Mouse (Mus musculus) kidney, adult 9 months (tissue): ENCODE data around the gene Mtch1.
A peak's percentile ranks its signal among the peaks of the same experiment; 100 is the strongest.
"Not testable (repeated sequence)": the region's sequence is repeated elsewhere in the genome, so short reads cannot be mapped to it uniquely, and the experiment has no call there.

Experiments
- DNase-seq: peaks from one replicate; pipeline ENCODE4 v3.0.0; 2022

Mtch1 gene

DNA sequence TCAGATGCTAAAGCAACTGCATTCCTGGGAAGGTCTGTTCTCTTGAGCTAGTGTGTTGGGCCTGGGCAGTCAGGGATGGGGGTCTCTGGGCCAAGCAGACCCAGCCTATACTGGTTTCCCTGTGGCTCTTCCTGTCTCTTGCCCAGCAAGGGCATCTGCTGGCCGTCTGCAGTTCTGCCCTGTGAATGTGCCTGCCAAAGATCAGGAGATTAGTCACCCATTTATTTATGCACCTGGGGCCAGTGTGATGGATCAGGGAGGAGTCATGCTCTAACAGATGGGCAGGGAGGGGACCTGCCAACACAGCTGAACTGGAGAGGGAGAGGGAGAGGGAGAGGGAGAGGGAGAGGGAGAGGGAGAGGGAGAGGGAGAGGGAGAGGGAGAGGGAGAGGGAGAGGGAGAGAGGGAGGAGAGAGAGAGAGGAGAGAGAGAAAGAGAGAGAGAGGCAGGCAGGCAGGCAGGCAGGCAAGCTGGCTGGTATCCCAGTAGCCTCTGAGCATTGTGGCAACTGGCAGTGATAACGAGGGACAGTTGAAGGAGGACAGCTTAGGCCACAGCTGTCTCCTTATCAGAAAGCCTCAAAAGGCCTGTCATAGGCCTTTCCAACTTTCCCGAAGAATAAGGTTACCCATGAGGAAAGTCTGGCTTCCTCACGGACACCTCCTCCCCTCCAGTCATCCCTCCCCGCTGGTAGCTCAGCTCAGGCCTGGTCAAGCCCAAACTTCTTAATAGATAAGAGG lies 16.9 kb downstream of the Mtch1 start:
- peak; percentile 75 for DNase-seq

GRCm38 (mm10) chr17:29330221-29330620 lies 17.5 kb downstream of the Mtch1 start:
- DNase-seq: no peak

DNA sequence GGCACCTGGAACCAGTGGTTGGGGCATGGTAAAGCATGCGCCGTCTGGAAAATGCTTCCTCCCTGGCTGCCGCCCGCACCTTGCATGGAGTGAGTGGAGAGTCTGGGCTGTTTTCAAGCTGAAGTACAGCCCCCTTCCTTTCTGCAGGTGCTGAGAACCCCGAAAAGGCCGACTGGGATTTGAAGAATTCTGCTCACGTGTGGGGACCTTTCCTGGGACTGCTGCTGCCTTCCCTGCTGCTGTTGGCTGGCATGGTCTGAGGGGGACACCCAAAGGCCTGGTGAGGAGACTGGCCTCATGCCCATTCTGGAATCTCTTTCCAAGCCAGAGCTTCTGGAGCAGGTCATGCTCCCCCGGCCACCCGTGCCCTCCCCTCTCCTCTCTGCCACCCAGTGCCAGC lies 20.0 kb downstream of the Mtch1 start:
- no peak for DNase-seq

GRCm38 (mm10) chr17:29326531-29327529 lies 20.9 kb downstream of the Mtch1 start:
- no peak for DNase-seq

- no peak for DNase-seq
These were observed 21.9 kb downstream of the Mtch1 start for GRCm38 (mm10) chr17:29325831-29326230.

- no peak for DNase-seq
These were observed 24.1 kb downstream of the Mtch1 start for GRCm38 (mm10) chr17:29323625-29324024.

DNA sequence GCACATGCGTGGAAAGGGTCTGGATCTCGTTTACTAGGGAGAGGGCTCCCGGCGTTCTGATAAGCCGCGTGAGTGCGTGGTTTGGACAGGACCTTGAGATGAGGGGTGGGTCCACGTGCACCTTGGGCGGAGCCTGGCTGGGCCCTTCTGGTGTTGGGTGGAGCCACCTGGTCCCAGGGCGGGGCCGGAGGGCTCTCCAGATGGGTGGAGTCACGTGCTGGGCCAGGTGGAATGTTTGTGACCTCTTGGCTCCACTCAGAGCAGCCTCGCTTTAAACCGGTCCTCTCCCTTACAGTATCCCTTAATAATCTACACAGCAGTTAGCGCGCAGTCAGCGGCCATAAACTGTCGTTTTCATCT lies 25.2 kb downstream of the Mtch1 start:
- DNase-seq: peak; percentile 65

- DNase-seq: no peak
These were observed 25.8 kb downstream of the Mtch1 start for GRCm38 (mm10) chr17:29321765-29322602.

DNA sequence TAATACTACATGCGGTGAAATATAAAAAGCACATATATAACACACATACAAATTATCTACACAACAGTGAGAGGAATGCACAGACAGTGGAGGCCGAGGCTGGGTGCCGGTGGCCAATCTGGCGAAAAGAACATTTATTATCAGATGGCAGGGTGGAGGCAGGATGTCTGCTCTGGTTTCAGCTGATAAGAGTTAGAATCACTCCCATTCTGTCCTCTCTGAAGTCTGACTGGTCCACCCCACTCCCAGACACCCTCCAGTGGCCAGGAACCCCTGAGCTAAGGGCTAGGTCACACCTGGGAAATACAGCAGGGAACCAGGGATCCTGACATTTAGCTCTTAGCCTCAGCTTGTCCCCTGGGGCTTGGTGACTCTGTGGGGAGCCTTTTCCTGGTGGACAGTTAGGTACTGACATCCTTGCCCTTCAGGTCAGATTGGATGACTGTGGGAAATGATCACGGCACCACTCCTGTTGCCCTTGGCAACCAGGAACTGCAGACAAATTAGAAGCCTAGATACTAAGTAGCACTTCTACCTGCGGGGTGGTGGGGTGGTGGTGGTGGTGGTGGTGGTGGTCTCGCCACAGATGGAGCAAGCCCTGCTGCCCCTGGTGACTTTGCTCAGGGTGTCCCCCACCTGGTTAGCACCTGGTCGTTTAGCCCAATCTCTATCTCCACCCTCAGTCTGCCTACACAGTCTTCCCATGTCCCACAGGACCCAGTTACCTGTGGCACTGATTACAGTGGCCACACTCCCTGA lies 27.7 kb downstream of the Mtch1 start:
- DNase-seq: no peak

DNA sequence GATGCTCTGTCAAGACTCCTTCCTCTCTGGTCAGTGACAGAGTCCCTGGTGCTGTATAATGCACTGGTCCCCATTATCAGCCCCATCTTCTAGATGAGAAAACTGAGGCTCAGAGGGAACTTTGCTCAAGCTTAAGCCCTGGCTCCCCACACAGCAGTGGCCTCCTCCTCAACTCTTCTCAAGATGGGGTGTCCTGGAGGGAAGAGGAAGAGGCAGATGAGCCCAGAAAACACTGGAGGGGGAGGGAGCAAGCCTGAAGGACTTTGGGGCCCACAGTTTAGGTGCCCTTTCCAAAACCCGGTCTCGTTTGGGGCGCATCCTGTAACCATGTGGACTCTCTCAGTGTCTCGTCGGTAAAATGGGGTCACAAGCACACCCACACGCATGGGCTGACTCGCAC lies 28.3 kb downstream of the Mtch1 start:
- no peak for DNase-seq

DNA sequence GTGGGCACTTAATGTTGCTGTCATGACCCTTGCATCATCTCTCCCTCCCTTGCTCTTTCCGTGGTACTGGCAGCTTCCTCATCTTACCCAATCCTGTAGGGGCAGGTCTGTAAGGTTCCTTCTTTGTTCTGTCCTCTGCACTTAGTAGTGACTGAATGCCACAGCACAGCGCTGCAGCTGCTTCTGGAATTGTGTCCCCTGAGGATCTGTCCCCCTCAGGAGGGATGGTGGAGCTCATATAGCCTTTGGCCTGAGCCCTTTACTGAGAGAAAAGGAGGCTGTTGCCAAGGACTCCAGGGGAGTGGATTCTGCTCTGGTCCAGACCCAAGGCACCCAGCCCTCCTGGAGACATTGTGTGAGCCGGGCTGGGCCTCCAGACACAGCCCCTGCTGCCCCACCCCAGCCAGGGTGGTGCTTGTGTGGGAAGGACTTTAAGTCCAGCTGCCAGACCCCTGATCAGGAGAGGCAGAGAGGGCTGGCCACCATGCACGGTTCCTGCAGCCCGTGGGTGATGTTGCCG lies 28.9 kb downstream of the Mtch1 start:
- no peak for DNase-seq

GRCm38 (mm10) chr17:29317380-29317779 lies 30.4 kb downstream of the Mtch1 start, which contains the start of gene Pi16:
Gene Pi16, plus strand, starts transcription at chr17:29317680.
- DNase-seq: not testable (repeated sequence)

DNA sequence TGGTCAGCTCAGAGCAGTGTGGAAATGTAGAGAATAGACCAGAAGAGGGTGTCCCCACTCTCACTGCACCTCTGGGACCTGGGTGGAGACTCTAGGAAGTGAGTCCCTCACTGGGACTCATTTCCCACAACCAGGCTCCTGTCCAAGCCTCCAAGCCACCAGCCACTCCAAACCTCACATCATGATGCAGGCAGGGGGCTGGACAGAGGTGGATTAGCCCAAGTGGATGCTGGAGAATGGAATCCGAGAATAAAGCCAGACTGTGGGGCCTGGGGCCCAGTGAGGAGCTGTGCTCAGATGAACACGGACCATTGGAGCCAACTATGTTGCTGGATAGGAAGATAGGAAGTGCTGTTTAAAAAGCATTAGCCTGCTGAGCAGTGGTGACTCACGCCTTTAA lies 30.8 kb downstream of the Mtch1 start:
- DNase-seq: no peak

GRCm38 (mm10) chr17:29315672-29316465 lies 31.9 kb downstream of the Mtch1 start:
- peak; percentile 52 for DNase-seq

DNA sequence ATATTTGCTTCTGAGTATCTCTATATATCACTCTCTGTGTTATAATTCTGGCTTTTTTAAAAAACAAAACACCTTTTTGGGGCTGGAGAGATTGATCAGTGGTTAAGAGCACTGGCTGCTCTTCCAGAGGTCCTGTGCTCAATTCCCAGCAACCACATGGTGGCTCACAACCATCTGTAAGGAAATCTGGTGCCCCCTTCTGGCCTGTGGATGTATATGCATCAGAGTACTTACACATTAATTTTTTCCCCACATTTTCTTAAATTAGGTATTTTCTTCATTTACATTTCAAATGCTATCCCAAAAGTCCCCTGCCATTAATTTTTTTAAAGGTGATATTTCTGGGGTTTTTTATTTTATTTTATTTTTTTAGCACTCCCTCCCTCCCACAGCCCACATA lies 34.4 kb downstream of the Mtch1 start:
- no peak for DNase-seq

GRCm38 (mm10) chr17:29312082-29312481 lies 35.7 kb downstream of the Mtch1 start:
- no peak for DNase-seq

DNA sequence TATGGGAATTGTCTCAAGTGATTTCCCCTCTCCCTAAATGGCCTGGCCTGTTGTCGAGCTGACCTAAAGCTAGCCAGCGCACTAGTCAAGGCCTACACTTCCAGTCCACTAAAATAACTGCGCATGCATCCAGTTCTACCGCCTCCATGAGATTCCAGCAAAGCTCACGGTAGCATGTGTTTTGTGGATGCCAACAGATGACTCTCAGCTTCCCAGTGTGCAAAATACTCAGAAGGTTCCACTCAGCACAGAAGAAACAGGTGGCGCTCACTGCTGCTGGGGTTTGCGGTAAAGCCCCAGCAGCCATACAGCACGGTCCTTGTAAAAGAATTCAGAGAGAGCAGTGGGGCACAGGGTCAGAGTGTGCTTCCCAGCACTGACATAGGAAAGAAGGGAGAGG lies 36.1 kb downstream of the Mtch1 start:
- no peak for DNase-seq

DNA sequence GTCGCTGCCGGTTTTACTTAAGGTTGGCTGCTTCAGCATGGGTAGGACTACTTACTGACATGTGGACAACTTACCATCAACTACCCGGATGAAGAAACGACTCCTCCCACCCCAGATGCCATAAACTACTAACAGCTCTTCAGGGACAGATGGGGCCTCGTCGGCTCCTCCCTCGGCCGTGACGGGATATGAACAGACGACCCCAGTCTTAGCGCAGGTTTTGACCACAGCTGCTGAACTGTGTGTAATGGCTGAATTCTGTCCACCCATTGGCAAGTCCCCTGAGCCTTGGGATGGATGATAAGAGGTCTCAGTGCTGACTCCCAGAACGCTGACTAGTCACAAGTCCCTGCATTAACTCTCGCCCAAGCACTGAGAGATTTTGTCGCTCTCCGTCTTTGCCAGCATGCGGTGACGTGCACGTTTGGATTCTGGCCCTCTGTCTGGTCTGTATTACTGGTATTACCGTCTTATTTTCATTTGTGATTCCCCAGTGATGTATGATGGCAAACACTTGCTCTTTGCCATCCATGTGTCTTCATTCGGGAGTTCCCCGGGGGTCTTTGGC lies 37.6 kb downstream of the Mtch1 start:
- no peak for DNase-seq

DNA sequence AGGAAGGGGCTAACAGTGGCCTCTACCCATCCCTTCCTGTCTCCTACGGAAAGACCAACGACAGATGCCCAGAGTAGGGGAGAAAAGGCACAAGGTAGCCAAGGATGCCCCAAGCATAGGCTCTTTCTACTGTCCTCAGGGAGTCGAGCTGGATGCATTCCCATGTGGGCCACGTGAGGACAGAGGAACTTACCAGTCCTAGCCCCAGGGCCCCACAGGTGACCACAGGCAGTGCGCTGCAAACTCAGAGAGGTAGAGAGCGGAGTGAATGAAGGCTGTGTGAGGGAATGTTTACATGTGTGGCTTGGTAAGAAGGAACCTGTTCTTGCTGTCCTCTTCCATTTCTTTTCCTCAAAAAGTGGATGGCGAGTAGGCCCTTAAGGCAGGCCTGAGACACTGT lies 41.9 kb downstream of the Mtch1 start:
- no peak for DNase-seq

- DNase-seq: no peak
These were observed 42.5 kb downstream of the Mtch1 start for GRCm38 (mm10) chr17:29305058-29305806.
